20 mouse cellular contexts compared by ENCODE assay signal in the genomic region with DNA sequence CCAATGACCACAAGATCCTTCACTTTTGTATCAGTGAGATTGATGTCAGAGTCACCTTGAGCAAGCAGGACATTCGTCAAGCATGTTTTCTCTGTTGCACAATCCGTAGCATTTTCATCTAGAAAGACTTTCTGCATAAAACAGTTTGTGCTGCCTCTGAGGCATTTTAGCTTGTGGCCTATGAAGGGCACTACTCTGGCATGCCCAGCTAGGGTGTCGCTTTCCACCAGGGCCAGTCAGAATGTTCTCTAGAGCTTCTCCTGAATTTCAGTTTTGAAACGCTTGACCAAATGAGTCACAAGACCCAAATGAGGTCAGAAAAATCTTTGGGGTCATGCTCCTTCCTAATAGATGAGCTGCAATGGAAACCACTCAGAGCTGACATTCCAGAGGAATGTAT.
DNase-seq lines count a peak whose midpoint lies in the region; ATAC-seq and TF ChIP-seq lines count a peak whose summit lies in the region.
"Had no signal": no experiment of that assay in that cellular context is flagged by ENCODE, and none has a peak within 500 bp of the region (broad histone marks: within the 10 kb centered on the region; RNA-seq: fewer than 3 reads in every experiment).

No protein-coding gene starts in this region.

- CTCF ChIA-PET in Patski (lab: Charles Lee) = interaction anchor here (1.0 to 1.8 kb wide), 4 partner anchors 9 to 14 kb away, joined by 3 to 5 read pairs (median 4); no protein-coding TSS in a partner anchor

- no peak overlapping the region for H3K4me3 ChIP-seq in hindbrain, embryonic 13.5 days
- no peak overlapping the region for H3K4me3 ChIP-seq in hindbrain, postnatal 0 days (ENCODE audit: low read length)
- no peak overlapping the region for H3K4me3 ChIP-seq in midbrain, embryonic 13.5 days (replicated peaks)
- H3K4me3 ChIP-seq: embryonic facial prominence, embryonic 15.5 days; forebrain, embryonic 13.5 days; heart, embryonic 13.5 days; intestine, embryonic 15.5 days had no signal

- no peaks in the 10 kb centered on the region for H3K9me3 ChIP-seq in hindbrain, embryonic 13.5 days
- no peaks in the 10 kb centered on the region for H3K9me3 ChIP-seq in hindbrain, postnatal 0 days (ENCODE audit: low read length)
- no peaks in the 10 kb centered on the region for H3K9me3 ChIP-seq in midbrain, embryonic 13.5 days
- H3K9me3 ChIP-seq: embryonic facial prominence, embryonic 15.5 days; forebrain, embryonic 13.5 days; intestine, embryonic 15.5 days had no signal

- H3K27ac ChIP-seq in hindbrain, embryonic 13.5 days = 0 out of 2 replicates have a peak overlapping the region, but pooled peaks have one; percentile 35
- H3K27ac ChIP-seq in hindbrain, postnatal 0 days = no peak overlapping the region
- peak overlapping the region; percentile 83; the same call in 1 of the 2 replicates for H3K27ac ChIP-seq in midbrain, embryonic 13.5 days
- H3K27ac ChIP-seq: embryonic facial prominence, embryonic 15.5 days; forebrain, embryonic 13.5 days; heart, embryonic 13.5 days; intestine, embryonic 15.5 days had no signal

- no peak for TF ChIP-seq CTCF in hindbrain, postnatal 0 days (IDR thresholded peaks at IDR 0.05; ENCODE audit: low read depth)
- no peak for TF ChIP-seq CTCF in Patski (IDR thresholded peaks at IDR 0.05)

- DNase-seq in hindbrain, postnatal 0 days (ENCODE audit: low spot score) = no peak
- no peak for DNase-seq in Patski (ENCODE audit: low read depth, low spot score)
- DNase-seq in adrenal gland, postnatal 25 days = peak; percentile 2
- no peak for DNase-seq in ovary, postnatal 10 days (ENCODE audit: low spot score)
- DNase-seq in heart, postnatal 25 days (ENCODE audit: low spot score) = no peak
- DNase-seq: cerebellum, postnatal 10 days; embryo, embryonic 11 days; heart, postnatal 4 days; layer of hippocampus, postnatal 36 days; liver; liver, postnatal 0 days; retina, postnatal 1 day; right cerebral cortex, postnatal 4 days had no signal

- ATAC-seq in hindbrain, embryonic 13.5 days (ENCODE audit: low FRiP score) = no peak
- ATAC-seq in hindbrain, postnatal 0 days = no peak
- peak; percentile 60 for ATAC-seq in Patski
- ATAC-seq in midbrain, embryonic 13.5 days = no peak
- ATAC-seq: forebrain, embryonic 13.5 days; intestine, embryonic 15.5 days; liver, postnatal 0 days had no signal

- no peak overlapping the region for H3K4me2 ChIP-seq in hindbrain, embryonic 13.5 days
- no peak overlapping the region for H3K4me2 ChIP-seq in hindbrain, postnatal 0 days (ENCODE audit: low read depth, low read length)
- no peak overlapping the region for H3K4me2 ChIP-seq in midbrain, embryonic 13.5 days (replicated peaks)
- H3K4me2 ChIP-seq: embryonic facial prominence, embryonic 15.5 days; forebrain, embryonic 13.5 days; heart, embryonic 13.5 days; intestine, embryonic 15.5 days had no signal

- no peak overlapping the region for H3K9ac ChIP-seq in hindbrain, embryonic 13.5 days
- no peak overlapping the region for H3K9ac ChIP-seq in hindbrain, postnatal 0 days (replicated peaks; ENCODE audit: low read length)
- no peak overlapping the region for H3K9ac ChIP-seq in midbrain, embryonic 13.5 days (replicated peaks)
- H3K9ac ChIP-seq: embryonic facial prominence, embryonic 15.5 days; forebrain, embryonic 13.5 days; heart, embryonic 13.5 days; intestine, embryonic 15.5 days; liver, postnatal 0 days had no signal

- no peaks in the 10 kb centered on the region for H3K36me3 ChIP-seq in hindbrain, embryonic 13.5 days
- H3K36me3 ChIP-seq in hindbrain, postnatal 0 days (ENCODE audit: insufficient read depth, low read length) = no peaks in the 10 kb centered on the region
- no peaks in the 10 kb centered on the region for H3K36me3 ChIP-seq in midbrain, embryonic 13.5 days
- H3K36me3 ChIP-seq: embryonic facial prominence, embryonic 15.5 days; G1E; heart, embryonic 13.5 days; intestine, embryonic 15.5 days had no signal

- no peaks in the 10 kb centered on the region for H3K27me3 ChIP-seq in hindbrain, embryonic 13.5 days
- H3K27me3 ChIP-seq in hindbrain, postnatal 0 days (ENCODE audit: insufficient read depth, low read length) = no peaks in the 10 kb centered on the region
- no peaks in the 10 kb centered on the region for H3K27me3 ChIP-seq in Patski
- no peaks in the 10 kb centered on the region for H3K27me3 ChIP-seq in midbrain, embryonic 13.5 days
- H3K27me3 ChIP-seq: forebrain, embryonic 13.5 days; heart, embryonic 13.5 days; intestine, embryonic 15.5 days had no signal

- intact Hi-C loops in heart, postnatal 25 days (cut with DNase I) = no loop called here

- in situ Hi-C loops in Patski (cut with MboI; ENCODE audit: low pct_unique_long_range_greater_than_20kb) = loop anchor here (10.0 to 25.0 kb wide), 2 partner anchors 189 to 551 kb away; a partner anchor contains a TSS

- 66% methylated on average over 4 of the region's 4 CpGs for WGBS in hindbrain, embryonic 13.5 days
- whole genome bisulfite sequencing in hindbrain, postnatal 0 days = 75% methylated on average over 4 of the region's 4 CpGs
- WGBS in midbrain, embryonic 13.5 days = 54% methylated on average over 4 of the region's 4 CpGs

- peaks cover 25% of the 10 kb centered on the region for H3K4me1 ChIP-seq in hindbrain, embryonic 13.5 days (replicated peaks)
- no peaks in the 10 kb centered on the region for H3K4me1 ChIP-seq in hindbrain, postnatal 0 days (ENCODE audit: insufficient read depth, low read length)
- peaks cover 34% of the 10 kb centered on the region for H3K4me1 ChIP-seq in midbrain, embryonic 13.5 days (replicated peaks)
- H3K4me1 ChIP-seq: embryonic facial prominence, embryonic 15.5 days; heart, embryonic 13.5 days; intestine, embryonic 15.5 days had no signal

- POLR2A ChIA-PET in Patski (lab: Charles Lee) = no interaction called here
